Mouse (Mus musculus): ENCODE measurements at regions not wholly inside any gene's neighbourhood (a gene's known extent, or its start where the extent isn't known, plus 50 kb on each side); places are given as distances from the start of the nearest gene placed in this dataset.

- Histone ChIP-seq H3K4me1 (ENCODE audit: control insufficient read depth in 1 of 2, insufficient read depth in 2 of 2, low read length in 2 of 2) (peaks cover 0 to 4% of the 10 kb centered on the region in 2 experiments; a peak in 2 of 4 replicates), H3K4me3 (ENCODE audit: control insufficient read depth in 1 of 2, insufficient read depth in 1 of 2, low read depth in 2 of 2, low read length in 2 of 2) (no peak overlapping the region), H3K27ac (ENCODE audit: control insufficient read depth, low read depth, low read length) (no peak overlapping the region), H3K9ac (ENCODE audit: control insufficient read depth, low read depth, low read length, poor library complexity, severe bottlenecking) (no peak overlapping the region), H3K79me2 (ENCODE audit: control insufficient read depth, insufficient read depth, low read length, poor library complexity) (no peaks in the 10 kb centered on the region), H3K36me3 (ENCODE audit: control insufficient read depth in 1 of 2, insufficient read depth in 2 of 2, low read length in 2 of 2) (peaks cover 0 to 2% of the 10 kb centered on the region in 2 experiments; a peak in 2 of 4 replicates), H3K9me3 (replicated peaks; ENCODE audit: insufficient read depth, low read length) (no peaks in the 10 kb centered on the region), H3K27me3 (ENCODE audit: control insufficient read depth in 1 of 2, insufficient read depth in 2 of 2, low read length in 2 of 2) (no peaks in the 10 kb centered on the region)
- no peak for DNase-seq (ENCODE audit: low read depth, low spot score)
- TF ChIP-seq E2F4 (IDR thresholded peaks at IDR 0.05; ENCODE audit: borderline replicate concordance, low read depth, low read length) (no peak), ZKSCAN1 (IDR thresholded peaks at IDR 0.05; ENCODE audit: low read depth, low read length) (no peak), TAL1 (IDR thresholded peaks at IDR 0.05; ENCODE audit: low read length) (no peak), POLR2AphosphoS2 (IDR thresholded peaks at IDR 0.05; ENCODE audit: low read length) (no peak), CTCF (IDR thresholded peaks at IDR 0.05 in 2 of 3, conservative IDR thresholded peaks at IDR 0.05 in 1 of 3; ENCODE audit: control insufficient read depth in 1 of 3, insufficient read depth in 1 of 3, low read depth in 2 of 3, low read length in 3 of 3, poor library complexity in 1 of 3, severe bottlenecking in 1 of 3) (no peak), SMC3 (IDR thresholded peaks at IDR 0.05; ENCODE audit: low read depth, low read length) (no peak), POLR2A (IDR thresholded peaks at IDR 0.05; ENCODE audit: control insufficient read depth in 1 of 2, insufficient read depth in 1 of 2, low read depth in 1 of 2, low read length in 2 of 2, poor library complexity in 1 of 2) (no peak), ZC3H11A (IDR thresholded peaks at IDR 0.05; ENCODE audit: low read depth, low read length) (no peak), ZMIZ1 (IDR thresholded peaks at IDR 0.05; ENCODE audit: low read depth, low read length) (no peak), MXI1 (IDR thresholded peaks at IDR 0.05; ENCODE audit: low read depth, low read length) (no peak), TCF12 (IDR thresholded peaks at IDR 0.05; ENCODE audit: low read depth, low read length) (no peak), JUND (IDR thresholded peaks at IDR 0.05; ENCODE audit: low read depth, low read length) (no peak), HCFC1 (IDR thresholded peaks at IDR 0.05; ENCODE audit: low read depth, low read length) (no peak), ZNF384 (IDR thresholded peaks at IDR 0.05; ENCODE audit: low read depth, low read length) (no peak)
These were observed 183.1 kb downstream of the Sp3 start for GRCm38 (mm10) chr2:72797002-72797718.

DNA sequence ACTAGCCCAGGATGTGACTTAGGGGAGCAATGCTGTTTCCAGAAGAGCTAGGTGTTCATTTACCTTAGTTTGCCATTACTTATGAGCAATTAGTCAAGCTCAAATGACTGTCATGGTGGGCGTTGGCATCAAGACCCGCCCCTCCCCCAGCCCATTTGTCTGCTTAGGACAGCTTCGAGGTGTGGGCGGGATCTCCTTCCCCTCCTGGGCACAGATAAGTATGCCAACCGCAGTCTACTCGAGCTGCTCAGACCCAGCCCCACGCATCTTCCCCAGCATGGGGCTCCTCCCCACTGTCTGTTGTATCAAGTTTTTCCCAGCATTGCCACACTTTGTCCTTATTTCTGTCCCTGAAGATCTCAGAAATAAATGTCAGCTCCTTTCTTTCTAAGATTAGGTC lies 179.6 kb downstream of the Sp3 start:
- TF ChIP-seq ZNF384 (IDR thresholded peaks at IDR 0.05; ENCODE audit: low read depth, low read length) (no peak), EP300 (IDR thresholded peaks at IDR 0.05; ENCODE audit: low read depth in 1 of 2, low read length in 2 of 2) (peak in 1 of 2 experiments; percentile 12; a peak in 1 of 4 replicates)
- peaks cover 0 to 2% of the 10 kb centered on the region in 2 experiments; a peak in 2 of 4 replicates for H3K36me3 ChIP-seq (ENCODE audit: control insufficient read depth in 1 of 2, insufficient read depth in 2 of 2, low read length in 2 of 2)
- no peak overlapping the region for H3K4me3 ChIP-seq (ENCODE audit: control insufficient read depth in 1 of 2, insufficient read depth in 1 of 2, low read depth in 2 of 2, low read length in 2 of 2)
- DNase-seq (ENCODE audit: low read depth, low spot score) = peak; percentile 48
- no peak overlapping the region for H3K9ac ChIP-seq (ENCODE audit: control insufficient read depth, low read depth, low read length, poor library complexity, severe bottlenecking)
- no peaks in the 10 kb centered on the region for H3K27me3 ChIP-seq (ENCODE audit: control insufficient read depth in 1 of 2, insufficient read depth in 2 of 2, low read length in 2 of 2)
- no peak overlapping the region for H3K27ac ChIP-seq (ENCODE audit: control insufficient read depth, low read depth, low read length)
- no peaks in the 10 kb centered on the region for H3K9me3 ChIP-seq (replicated peaks; ENCODE audit: insufficient read depth, low read length)
- no peaks in the 10 kb centered on the region for H3K79me2 ChIP-seq (ENCODE audit: control insufficient read depth, insufficient read depth, low read length, poor library complexity)
- peaks cover 0 to 4% of the 10 kb centered on the region in 2 experiments; a peak in 2 of 4 replicates for H3K4me1 ChIP-seq (ENCODE audit: control insufficient read depth in 1 of 2, insufficient read depth in 2 of 2, low read length in 2 of 2)

All from MEL (cell line).